Mouse (Mus musculus) lung, embryonic 15.5 days (tissue): ENCODE data around the gene Hoxa7. TPM values are rescaled to one million over a fixed set of nuclear protein-coding genes. Genes with fewer than 3 reads are reported as not detected.

Source experiments
- ATAC-seq: fragments of 200-750 bp; cut with Nextera tagmentation; 2 replicates; pipeline ENCODE4 v1.8.0; 2017; ENCODE audit warnings: moderate number of reproducible peaks, borderline replicate concordance; ENCODE audit not compliant: low FRiP score, low TSS enrichment; ENCODE audit errors: extremely low read depth
- H3K27ac ChIP-seq: fragments of 300-500 bp; sonication (generic); 2 replicates; pipeline ENCODE4 v1.5.1; 2015; ENCODE audit warnings: moderate library complexity, mild to moderate bottlenecking, inconsistent platforms
- H3K27me3 ChIP-seq: fragments of 300-500 bp; sonication (generic); 2 replicates; pipeline ENCODE4 v1.6.1; 2015; ENCODE audit warnings: inconsistent platforms
- H3K36me3 ChIP-seq: fragments of 300-500 bp; sonication (generic); 2 replicates; pipeline ENCODE4 v1.6.1; 2015; ENCODE audit warnings: inconsistent platforms
- H3K4me1 ChIP-seq: fragments of 300-500 bp; sonication (generic); 2 replicates; pipeline ENCODE4 v1.6.1; 2015; ENCODE audit warnings: inconsistent platforms
- H3K4me2 ChIP-seq: fragments of 300-500 bp; sonication (generic); 2 replicates; pipeline ENCODE4 v1.6.1; 2015; ENCODE audit warnings: inconsistent platforms, mild to moderate bottlenecking, moderate library complexity
- H3K4me3 ChIP-seq: fragments of 300-500 bp; sonication (generic); 2 replicates; pipeline ENCODE4 v1.5.1; 2015; ENCODE audit warnings: mild to moderate bottlenecking, inconsistent platforms
- H3K9ac ChIP-seq: fragments of 300-500 bp; sonication (generic); 2 replicates; pipeline ENCODE4 v1.6.1; 2015; ENCODE audit warnings: inconsistent platforms
- H3K9me3 ChIP-seq: fragments of 300-500 bp; sonication (generic); 2 replicates; pipeline ENCODE4 v1.6.1; 2016; ENCODE audit warnings: inconsistent platforms
- WGBS: fragments of 180-500 bp; shearing (Covaris S2); methylation state at CpG from one replicate; pipeline ENCODE4 v1.1.7; 2015; 5-methylcytosine and 5-hydroxymethylcytosine counted together
- microRNA counts: library from miRNA; unstranded; fragments of <30 nt; microRNA quantifications from one replicate; lab custom pipeline; 2016
- microRNA-seq: library from miRNA; unstranded; fragments of <30 nt; microRNA quantifications from one replicate; pipeline ENCODE4, GENCODE M21; 2016
- polyA plus RNA-seq: library from polyadenylated mRNA; unstranded; fragments of >200 nt; fragmentation: Nextera tagmentation; extraction: Ambion mirVana; gene quantifications from 2 replicates; pipeline ENCODE4 v1.2.1, GENCODE M21; 2015

Hoxa7 gene
- polyA plus RNA-seq, 1 experiment from 2014 or later, result 5.5 TPM

- peak; percentile 50; the same call in 1 of the 2 replicates for ATAC-seq
- Histone ChIP-seq H3K9ac (peak within 1 kb of the TSS; percentile 64), H3K4me3 (peak within 1 kb of the TSS; percentile 52), H3K27me3 (peaks cover 62% of the 10 kb centered on the region), H3K9me3 (no peaks in the 10 kb centered on the region), H3K36me3 (no peaks in the 10 kb centered on the region), H3K27ac (peak within 1 kb of the TSS; percentile 98), H3K4me2 (peak within 1 kb of the TSS; percentile 90), H3K4me1 (peaks cover 13% of the 10 kb centered on the region)
- WGBS, result 1% methylated on average over 25 of the region's 25 CpGs
Measured at GRCm38 (mm10) chr6:52164626-52165440, 56.8 kb downstream of the Hoxa7 start, which contains the start of gene Hoxa2. Hoxa2 (minus strand) TSS chr6:52164831.

MicroRNA genes within 50 kb of the gene (microRNA counts, 519-probe panel; counts per million panel counts)
- 1,298 counts per million, percentile 6 among the panel's probes with 10 or more counts for microRNA mmu-miR-196b (lab: Ali Mortazavi, UCI)

Small RNA genes lying within 50 kb of the gene (microRNA-seq; reads per million reads assigned to microRNA genes)
- gene Mir196b, result 98.6 reads per million, percentile 53 among the genes with 10 or more reads in this experiment

Other genes starting within 250 kb of the Hoxa7 start
- 59.3 and 65.0 TPM in 2 replicates for gene Skap2, start 209.3 kb downstream of the Hoxa7 start, polyA plus RNA-seq
- gene Hoxa1, start 63.5 kb downstream of the Hoxa7 start, polyA plus RNA-seq, result 1.3 and 1.4 TPM in 2 replicates
- 11.4 and 13.0 TPM in 2 replicates for gene Hoxa2, start 57.0 kb downstream of the Hoxa7 start, polyA plus RNA-seq
- gene 5730596B20Rik, start 44.4 kb downstream of the Hoxa7 start, polyA plus RNA-seq, result 2.1 and 2.3 TPM in 2 replicates
- 4.1 and 4.2 TPM in 2 replicates for gene Hoxa4, start 30.1 kb downstream of the Hoxa7 start, polyA plus RNA-seq
- 48.2 and 48.7 TPM in 2 replicates for gene Hoxa5, start 17.3 kb downstream of the Hoxa7 start, polyA plus RNA-seq
- 2.9 and 3.1 TPM in 2 replicates for gene Hoxa6, start 13.1 kb downstream of the Hoxa7 start, polyA plus RNA-seq
- 7.5 and 9.4 TPM in 2 replicates for gene Hoxa3, start 8.5 kb downstream of the Hoxa7 start, polyA plus RNA-seq
- not detected in 2 replicates for gene Gm28308, start 8.5 kb downstream of the Hoxa7 start, polyA plus RNA-seq
- 0.16 and 0.29 TPM in 2 replicates for gene Hoxa9, start 9.2 kb upstream of the Hoxa7 start, polyA plus RNA-seq
- 0.17 TPM in 1 of 2 replicates, not detected in the other for gene Hoxa10, start 19.0 kb upstream of the Hoxa7 start, polyA plus RNA-seq
- not detected in 2 replicates for gene Hoxa11, start 24.0 kb upstream of the Hoxa7 start, polyA plus RNA-seq
- gene Hoxa13, start 39.0 kb upstream of the Hoxa7 start, polyA plus RNA-seq, result not detected in 2 replicates
- gene Evx1, start 91.6 kb upstream of the Hoxa7 start, polyA plus RNA-seq, result 0.06 and 0.10 TPM in 2 replicates